Mouse (Mus musculus) megakaryocyte progenitor cell, adult 5-6 weeks (primary cell): ENCODE data around the gene Ndufa7. TPM values are rescaled to one million over a fixed set of nuclear protein-coding genes. Genes with fewer than 3 reads are reported as not detected.
"Not testable (repeated sequence)": the region's sequence is repeated elsewhere in the genome, so short reads cannot be mapped to it uniquely, and the experiment has no call there.

Experiments
- ATAC-seq: replicated peaks from 2 replicates; pipeline ENCODE4 v1.8.0; 2016; ENCODE audit warnings: mild to moderate bottlenecking, moderate TSS enrichment, inconsistent platforms; ENCODE audit not compliant: poor library complexity
- total RNA-seq, 2 experiments: library from RNA; stranded (forward) in 1 of 2; stranded (reverse) in 1 of 2; fragments of 157-497, 149-512 nt in 1 of 2; fragments of 200-1000 nt in 1 of 2; gene quantifications; 2 replicates each; pipeline versions ENCODE4 v1.2.3 to v1.2.4; 2015 to 2017

Gene Ndufa7
- total RNA-seq, 2 experiments from 2014 or later = 151 to 174 TPM

GRCm38 (mm10) chr17:33810334-33811141, 13.8 kb upstream of the Ndufa7 start, which contains the start of gene Kank3:
Gene Kank3, plus strand, starts transcription at chr17:33810519.
- peak; percentile 99 for ATAC-seq

GRCm38 (mm10) chr17:33811142-33811516, 13.2 kb upstream of the Ndufa7 start:
- no peak for ATAC-seq

GRCm38 (mm10) chr17:33812475-33812874, 11.9 kb upstream of the Ndufa7 start:
- no peak for ATAC-seq

- ATAC-seq = no peak
Measured at GRCm38 (mm10) chr17:33812990-33813389, 11.4 kb upstream of the Ndufa7 start.

GRCm38 (mm10) chr17:33815399-33815798, 9.0 kb upstream of the Ndufa7 start:
- ATAC-seq = no peak

GRCm38 (mm10) chr17:33816612-33817011, 7.8 kb upstream of the Ndufa7 start:
- ATAC-seq = no peak

GRCm38 (mm10) chr17:33817184-33817968, 7.0 kb upstream of the Ndufa7 start:
- ATAC-seq = peak; percentile 86

GRCm38 (mm10) chr17:33817969-33818643, 6.3 kb upstream of the Ndufa7 start:
- ATAC-seq = peak; percentile 12

GRCm38 (mm10) chr17:33822436-33822959, 1.9 kb upstream of the Ndufa7 start:
- ATAC-seq = no peak

GRCm38 (mm10) chr17:33823171-33823570, 1.2 kb upstream of the Ndufa7 start:
- ATAC-seq = not testable (repeated sequence)

GRCm38 (mm10) chr17:33824997-33825330, 592 bp downstream of the Ndufa7 start:
- ATAC-seq = not testable (repeated sequence)

- no peak for ATAC-seq
Measured at GRCm38 (mm10) chr17:33825462-33825861, 1.1 kb downstream of the Ndufa7 start.

- peak; percentile 66 for ATAC-seq
Measured at GRCm38 (mm10) chr17:33826850-33827249, 2.5 kb downstream of the Ndufa7 start.

GRCm38 (mm10) chr17:33828892-33829291, 4.5 kb downstream of the Ndufa7 start:
- no peak for ATAC-seq

GRCm38 (mm10) chr17:33829561-33829960, 5.2 kb downstream of the Ndufa7 start:
- ATAC-seq = no peak

GRCm38 (mm10) chr17:33842966-33843795, 18.8 kb downstream of the Ndufa7 start, which contains the start of gene Cd320:
Gene Cd320, plus strand, starts transcription at chr17:33843091.
- ATAC-seq = peak; percentile 88

- ATAC-seq = no peak
Measured at GRCm38 (mm10) chr17:33844196-33844595, 19.8 kb downstream of the Ndufa7 start.

GRCm38 (mm10) chr17:33848139-33848538, 23.8 kb downstream of the Ndufa7 start:
- no peak for ATAC-seq

GRCm38 (mm10) chr17:33851331-33851730, 27.0 kb downstream of the Ndufa7 start:
- no peak for ATAC-seq

- no peak for ATAC-seq
Measured at GRCm38 (mm10) chr17:33857816-33858215, 33.4 kb downstream of the Ndufa7 start.
